Mouse (Mus musculus) T-helper 2 cell (primary cell): ENCODE data around the gene Naa38.

Experiments
- in situ Hi-C: fragments of 300-600 bp; cut with MboI, MseI; formaldehyde crosslinking; loops from one replicate; pipeline ENCODE4 v1.15.1; 2025; ENCODE audit warnings: high pct_unique_total_duplicates

Naa38 gene

DNA sequence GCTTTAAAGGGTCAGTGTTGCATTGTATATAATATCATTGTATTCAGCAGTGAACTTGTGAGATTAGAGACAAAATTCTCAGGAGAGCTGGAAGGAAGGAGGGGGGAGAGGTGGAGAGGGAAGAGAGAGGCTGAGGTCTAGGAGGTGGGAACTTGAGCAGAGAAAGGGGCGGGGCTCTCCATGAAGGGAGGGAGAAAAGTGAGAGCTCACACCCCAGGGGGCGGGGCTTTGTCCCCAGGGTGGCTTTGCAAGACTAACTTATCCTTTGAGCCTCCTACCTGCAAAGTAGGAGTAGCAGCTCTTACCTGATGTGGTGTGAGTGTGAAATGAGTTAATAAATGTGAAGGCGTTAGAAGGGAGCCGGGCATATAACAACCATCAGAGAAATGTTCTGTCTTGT is 33.5 kb downstream of the Naa38 start:
- in situ Hi-C loops: no loop called here

DNA sequence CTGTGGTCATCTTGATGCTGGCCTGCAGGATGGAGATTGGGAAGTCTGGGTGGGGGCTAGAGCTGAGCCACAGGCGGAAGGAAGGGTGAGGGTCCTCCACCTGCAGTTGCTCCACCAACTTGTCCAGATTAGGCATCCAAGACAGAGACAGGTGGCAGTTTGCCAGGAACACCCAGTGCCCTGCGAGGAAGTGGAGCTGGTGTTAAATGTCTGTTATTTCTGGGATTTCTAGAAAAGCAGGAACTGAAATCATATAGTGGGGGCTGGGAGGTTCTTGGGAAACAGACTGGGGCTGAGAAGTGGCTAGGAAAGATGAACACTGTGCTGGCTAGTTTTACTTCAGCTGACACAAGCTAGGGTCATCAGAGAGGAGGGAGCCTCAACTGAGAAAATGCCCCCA is 34.0 kb downstream of the Naa38 start:
- in situ Hi-C loops: no loop called here

DNA sequence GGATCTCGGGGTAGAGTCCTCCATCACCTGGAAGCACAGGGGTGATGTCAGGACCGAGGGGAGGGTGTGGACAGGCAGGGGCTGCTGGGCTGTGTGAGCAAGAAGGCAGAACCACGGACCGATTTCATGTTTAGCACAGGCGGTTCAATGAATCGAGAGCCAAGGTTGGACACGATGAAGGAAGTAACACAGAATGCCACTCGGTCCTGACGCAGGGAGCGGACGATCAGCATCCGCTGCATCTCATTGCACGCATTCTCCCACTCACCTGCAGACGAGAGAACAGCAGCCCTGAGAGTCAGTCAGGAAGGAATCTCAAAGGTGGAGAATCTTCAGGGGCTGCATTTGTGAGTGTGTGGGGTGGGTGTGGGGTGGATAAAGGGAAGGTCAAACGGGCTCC is 35.3 kb downstream of the Naa38 start:
- in situ Hi-C loops: no loop called here

DNA sequence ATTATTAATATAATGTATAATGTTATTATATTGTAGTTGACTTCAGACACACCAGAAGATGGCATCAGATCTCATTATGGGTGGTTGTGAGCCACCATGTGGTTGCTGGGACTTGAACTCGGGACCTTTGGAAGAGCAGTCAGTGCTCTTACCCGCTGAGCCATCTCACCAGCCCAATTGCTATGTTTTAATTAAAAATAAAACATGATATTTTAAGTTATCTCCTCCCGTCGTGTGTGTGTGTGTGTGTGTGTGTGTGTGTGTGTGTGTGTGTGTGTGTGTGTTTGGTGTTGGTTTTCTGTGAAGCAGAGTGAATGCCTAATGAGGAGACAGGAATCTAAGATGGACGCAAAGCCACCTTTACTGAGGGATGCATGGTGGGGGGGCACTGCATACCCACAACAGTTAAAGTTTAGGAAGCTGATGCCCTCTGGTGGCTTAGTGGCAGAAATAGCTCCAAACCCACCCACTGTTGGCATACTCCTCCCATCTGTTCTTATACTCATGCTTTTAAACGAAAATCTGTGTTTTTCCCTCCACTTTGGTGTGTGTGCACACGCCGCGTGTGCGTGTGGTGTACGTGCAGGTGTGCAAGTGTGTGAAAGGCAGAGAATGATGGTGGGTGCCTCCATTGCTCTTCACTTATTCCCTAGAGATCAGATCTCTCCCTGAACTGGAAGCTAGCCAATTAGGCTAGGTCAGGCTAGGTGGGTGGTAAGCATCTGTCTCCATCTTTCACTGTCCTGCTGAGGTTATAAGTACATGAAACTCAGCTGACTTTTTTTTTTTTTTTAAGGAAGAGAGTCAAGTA is 36.7 kb downstream of the Naa38 start:
- in situ Hi-C loops: no loop called here

DNA sequence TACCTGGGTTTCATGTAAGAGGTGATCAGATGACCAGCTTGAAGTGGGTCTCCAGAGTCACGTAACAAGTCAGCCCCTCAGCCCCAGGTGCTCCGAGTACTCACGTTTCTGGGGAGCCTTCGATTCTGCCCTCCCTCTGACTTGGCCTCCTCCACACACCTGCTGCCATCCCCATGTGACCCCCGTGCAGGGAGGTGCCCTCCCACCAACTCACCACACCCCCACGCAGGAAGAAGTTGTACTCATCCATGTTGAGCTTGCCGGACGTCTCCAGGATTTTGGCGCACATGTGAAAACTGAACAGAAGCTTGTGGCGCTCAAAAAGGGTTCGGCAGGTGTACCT is 37.3 kb downstream of the Naa38 start:
- in situ Hi-C loops: no loop called here

DNA sequence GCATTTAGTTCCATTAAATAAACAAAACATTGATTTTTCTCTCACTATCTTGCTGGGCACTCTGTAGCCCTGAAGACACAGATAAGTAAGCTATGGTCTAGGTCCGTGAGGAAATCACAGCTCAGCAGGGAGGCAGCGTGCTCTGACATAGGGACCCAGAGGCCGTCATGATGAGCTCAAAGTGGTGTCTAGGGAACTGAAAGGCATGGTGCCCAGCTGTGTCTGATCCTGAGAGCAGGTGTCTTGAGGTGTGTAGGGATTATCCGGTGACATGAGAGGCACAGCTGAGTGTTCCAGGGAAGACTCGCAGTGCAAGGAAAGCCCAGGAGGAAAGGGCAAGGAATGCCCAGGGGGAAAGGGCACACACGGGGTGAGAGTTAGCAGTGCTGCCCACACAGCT is 37.9 kb downstream of the Naa38 start:
- in situ Hi-C loops: no loop called here

DNA sequence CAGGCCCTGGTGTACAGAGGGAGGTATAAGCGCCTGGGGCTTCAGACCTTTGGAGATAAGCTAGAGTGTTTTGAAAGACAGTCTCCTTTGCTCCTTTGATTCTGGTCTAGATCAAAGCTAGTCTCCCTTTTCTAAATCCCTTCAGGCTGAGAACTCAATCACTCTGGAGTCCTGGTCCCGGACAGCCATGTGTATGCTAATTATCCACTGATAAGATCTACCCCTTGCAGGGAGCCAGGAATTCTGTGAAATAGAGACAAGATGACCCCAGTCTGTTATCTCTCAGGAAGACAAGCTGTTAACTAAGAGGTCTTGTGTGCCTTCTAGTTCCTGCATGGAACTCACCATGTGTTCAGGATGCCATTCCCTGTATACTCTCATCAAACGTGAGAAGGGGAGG is 42.0 kb downstream of the Naa38 start:
- in situ Hi-C loops: no loop called here

DNA sequence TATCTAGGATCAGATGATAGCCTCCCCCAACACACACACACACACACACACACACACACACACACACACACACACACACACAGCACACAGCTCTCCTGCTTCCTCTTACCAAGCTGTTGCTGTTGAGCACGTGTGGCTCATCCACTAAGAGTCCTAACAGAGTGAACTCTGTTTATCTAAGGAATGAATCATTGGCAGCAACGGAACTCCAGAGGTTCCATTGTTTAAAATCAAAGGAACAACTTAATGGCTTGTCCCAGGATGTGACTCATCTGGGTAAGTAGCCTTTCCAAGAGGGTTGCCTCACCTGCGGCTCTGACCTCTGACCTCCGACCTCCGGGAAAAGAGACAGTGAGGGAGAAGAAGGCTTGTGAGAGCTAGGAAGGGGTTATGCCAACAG is 48.0 kb downstream of the Naa38 start:
- in situ Hi-C loops: no loop called here
